Mouse (Mus musculus) kidney, embryonic 15.5 days (tissue): ENCODE data around the gene Sox13. TPM values are rescaled to one million over a fixed set of nuclear protein-coding genes. Genes with fewer than 3 reads are reported as not detected.
A peak's percentile ranks its signal among the peaks of the same experiment; 100 is the strongest.

Experiments used
- ATAC-seq: fragments of 200-750 bp; cut with Nextera tagmentation; replicated peaks from 2 replicates; pipeline ENCODE4 v1.8.0; 2017; ENCODE audit warnings: moderate TSS enrichment; ENCODE audit not compliant: low FRiP score
- H3K27ac ChIP-seq: fragments of 300-500 bp; sonication (generic); 2 replicates; pipeline ENCODE4 v1.5.1; 2015; ENCODE audit warnings: mild to moderate bottlenecking, inconsistent platforms
- H3K27me3 ChIP-seq: fragments of 300-500 bp; sonication (generic); 2 replicates; pipeline ENCODE4 v1.6.1; 2015; ENCODE audit warnings: inconsistent platforms
- H3K36me3 ChIP-seq: fragments of 300-500 bp; sonication (generic); 2 replicates; pipeline ENCODE4 v1.6.1; 2015; ENCODE audit warnings: inconsistent platforms
- H3K4me1 ChIP-seq: fragments of 300-500 bp; sonication (generic); 2 replicates; pipeline ENCODE4 v1.6.1; 2015; ENCODE audit warnings: inconsistent platforms
- H3K4me2 ChIP-seq: fragments of 300-500 bp; sonication (generic); 2 replicates; pipeline ENCODE4 v1.6.1; 2015; ENCODE audit warnings: moderate library complexity, mild to moderate bottlenecking, inconsistent platforms
- H3K4me3 ChIP-seq: fragments of 300-500 bp; sonication (generic); replicated peaks from 2 replicates; pipeline ENCODE4 v1.5.1; 2015; ENCODE audit warnings: mild to moderate bottlenecking, inconsistent platforms
- H3K9ac ChIP-seq: fragments of 300-500 bp; sonication (generic); 2 replicates; pipeline ENCODE4 v1.6.1; 2015; ENCODE audit warnings: mild to moderate bottlenecking, inconsistent platforms
- H3K9me3 ChIP-seq: fragments of 300-500 bp; sonication (generic); replicated peaks from 2 replicates; pipeline ENCODE4 v1.6.1; 2016; ENCODE audit warnings: inconsistent platforms
- WGBS: fragments of 180-500 bp; shearing (Covaris S2); methylation state at CpG from one replicate; pipeline ENCODE4 v1.1.7; 2015; ENCODE audit warnings: mixed read lengths; 5-methylcytosine and 5-hydroxymethylcytosine counted together
- polyA plus RNA-seq: library from polyadenylated mRNA; unstranded; fragments of >200 nt; fragmentation: Nextera tagmentation; extraction: Ambion mirVana; gene quantifications from 2 replicates; pipeline ENCODE4 v1.2.1, GENCODE M21; 2015

The Sox13 gene
- polyA plus RNA-seq: 15.0 and 16.2 TPM in 2 replicates

DNA sequence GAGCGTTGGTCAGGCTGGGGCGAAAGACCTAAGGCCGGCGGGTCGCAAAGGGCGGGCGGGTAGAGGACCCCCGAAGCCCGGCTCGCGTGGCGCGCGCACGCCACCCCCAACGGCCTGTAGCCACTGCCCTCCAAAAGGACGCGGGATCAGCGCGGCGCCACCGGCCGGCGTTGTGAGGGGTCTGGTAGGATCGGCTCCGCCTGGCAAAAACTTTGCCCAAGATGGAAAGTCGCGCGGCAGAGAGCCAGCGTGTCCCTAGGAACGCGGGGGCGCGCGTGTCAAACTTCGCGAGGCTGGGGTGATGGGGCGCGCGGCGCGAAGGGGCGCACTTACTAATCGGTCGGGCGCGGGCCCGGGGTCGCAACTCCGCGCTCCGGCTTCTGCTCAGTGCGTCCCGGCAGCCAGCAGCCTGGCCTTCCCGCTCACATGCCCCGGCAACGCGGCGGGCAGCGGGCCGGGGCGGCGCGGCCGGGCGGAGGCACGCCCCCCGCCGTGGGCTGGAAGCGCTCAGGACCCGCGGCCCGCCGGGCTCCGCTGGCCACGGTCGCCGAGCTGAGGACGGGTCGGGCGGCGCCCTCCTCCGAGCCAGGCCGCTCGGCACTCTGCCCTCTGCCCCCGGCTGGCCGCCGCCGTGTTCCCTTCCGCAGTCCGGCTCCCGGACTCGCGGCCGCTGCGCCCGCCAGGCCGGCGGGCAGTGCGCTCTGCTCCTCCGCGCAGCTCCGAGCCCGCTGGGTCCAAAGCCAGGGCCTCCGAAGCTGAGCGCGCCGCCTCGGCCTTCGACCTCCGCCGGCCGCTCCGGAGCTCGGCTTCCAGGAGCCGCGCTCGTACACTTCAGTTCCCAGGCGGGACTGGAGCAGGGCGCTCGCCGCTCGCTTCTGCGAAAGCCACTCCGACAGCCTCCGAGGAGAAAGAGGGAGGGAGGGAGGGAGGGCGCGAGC, at the start of gene Sox13:
Sox13 (minus strand) TSS at position 835 of the 938 bp plus-strand sequence.
- Histone ChIP-seq H3K4me1 (peaks cover 42% of the 10 kb centered on the region), H3K4me3 (peak within 1 kb of the TSS; percentile 92), H3K9me3 (no peaks in the 10 kb centered on the region), H3K9ac (peak within 1 kb of the TSS; percentile 89), H3K27me3 (no peaks in the 10 kb centered on the region), H3K27ac (peak within 1 kb of the TSS; percentile 98), H3K4me2 (peak within 1 kb of the TSS; percentile 94), H3K36me3 (no peaks in the 10 kb centered on the region)
- WGBS: under 1% methylated on average over 118 of the region's 128 CpGs
- peak; percentile 81 for ATAC-seq

DNA sequence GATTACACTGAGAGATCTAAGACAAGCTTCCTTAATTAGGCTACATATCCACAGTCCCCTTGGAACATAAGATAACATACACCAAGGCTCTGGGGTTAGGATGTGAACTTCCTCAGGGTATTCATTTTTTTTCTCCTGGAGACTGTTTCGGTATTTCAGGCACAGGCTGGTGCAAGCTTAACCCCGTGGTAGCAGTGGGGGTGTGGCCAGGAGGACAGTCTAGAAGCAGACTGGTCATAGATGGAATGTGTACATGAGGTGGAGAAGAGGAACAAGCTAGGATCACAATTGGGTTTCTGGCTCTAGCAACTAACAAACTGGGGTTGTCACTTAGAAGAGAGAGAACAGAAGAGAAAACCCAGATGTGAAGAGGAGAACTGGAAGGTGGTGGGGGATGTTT, 47.4 kb upstream of the Sox13 start:
- peaks cover 39% of the 10 kb centered on the region for H3K4me1 ChIP-seq
- no peak overlapping the region for H3K9ac ChIP-seq
- no peaks in the 10 kb centered on the region for H3K9me3 ChIP-seq
- H3K27ac ChIP-seq: peak overlapping the region; percentile 87
- H3K4me2 ChIP-seq: no peak overlapping the region
- no peak for ATAC-seq
- whole genome bisulfite sequencing: 21% methylated on average over 2 of the region's 2 CpGs
- no peaks in the 10 kb centered on the region for H3K36me3 ChIP-seq
- no peaks in the 10 kb centered on the region for H3K27me3 ChIP-seq
- H3K4me3 ChIP-seq: no peak overlapping the region

DNA sequence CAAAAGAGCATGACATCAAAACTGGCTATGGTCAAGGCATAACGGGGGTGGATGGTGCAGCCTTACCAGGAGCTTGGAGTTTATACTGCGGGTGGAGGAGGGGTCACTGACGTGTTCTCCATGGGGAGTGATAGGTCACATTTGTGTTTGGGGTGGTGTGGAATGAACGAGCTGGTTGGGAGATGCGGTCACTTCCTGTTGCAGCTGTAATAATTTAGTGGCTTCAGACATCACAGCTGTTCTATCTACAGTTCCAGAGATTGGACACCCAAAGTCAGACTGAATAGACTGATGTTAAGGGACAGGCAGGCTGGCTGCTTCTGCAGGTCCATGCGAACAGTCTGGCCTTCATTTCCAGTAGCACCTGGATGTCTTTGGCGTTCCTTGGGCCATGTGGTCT, 46.9 kb upstream of the Sox13 start:
- no peaks in the 10 kb centered on the region for H3K27me3 ChIP-seq
- WGBS: 35% methylated on average over 7 of the region's 7 CpGs
- H3K36me3 ChIP-seq: no peaks in the 10 kb centered on the region
- no peak overlapping the region for H3K4me2 ChIP-seq
- peaks cover 39% of the 10 kb centered on the region for H3K4me1 ChIP-seq
- peak overlapping the region; percentile 87 for H3K27ac ChIP-seq
- peak; percentile 68 for ATAC-seq
- H3K4me3 ChIP-seq: no peak overlapping the region
- no peak overlapping the region for H3K9ac ChIP-seq
- no peaks in the 10 kb centered on the region for H3K9me3 ChIP-seq

DNA sequence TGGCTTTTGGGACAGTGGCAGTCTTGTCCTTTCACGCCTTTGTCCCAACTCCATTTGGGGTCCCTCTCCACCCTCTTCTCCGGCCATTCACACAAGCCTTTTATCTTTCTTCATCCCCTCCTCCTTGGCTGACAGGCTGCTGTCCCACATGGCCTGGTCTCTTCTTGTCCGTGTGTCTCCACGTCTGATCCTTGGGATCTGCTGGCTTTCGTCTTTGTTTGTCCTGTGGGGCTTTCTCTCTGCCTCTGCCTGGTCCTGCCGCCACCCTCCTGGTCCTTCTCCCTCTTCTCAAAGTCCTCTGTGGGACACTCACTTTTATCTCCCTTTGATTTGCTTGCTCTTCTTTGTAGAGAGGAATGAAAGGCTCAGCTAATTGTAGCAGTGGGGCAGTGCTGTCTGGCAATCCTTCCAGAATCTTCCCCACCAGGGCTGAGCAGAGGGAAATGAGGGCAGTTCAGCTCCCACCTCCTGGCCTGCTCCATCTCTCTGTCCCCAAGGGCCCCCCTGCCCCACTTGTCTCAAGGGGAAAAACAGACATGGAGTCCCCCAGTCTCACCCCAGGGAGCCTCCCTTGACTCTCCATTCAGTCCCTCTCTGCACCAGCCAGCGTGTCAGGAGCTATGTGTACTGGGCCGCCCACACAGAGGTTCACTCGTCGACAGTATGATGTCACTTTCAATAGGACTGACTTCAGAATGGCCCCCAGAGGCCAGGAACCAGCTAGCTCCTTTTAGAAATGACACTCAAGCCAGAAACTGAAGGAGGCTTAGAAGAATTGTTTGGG, 46.3 kb upstream of the Sox13 start:
- no peak overlapping the region for H3K4me3 ChIP-seq
- peaks cover 39% of the 10 kb centered on the region for H3K4me1 ChIP-seq
- WGBS: 50% methylated on average over 10 of the region's 10 CpGs
- no peaks in the 10 kb centered on the region for H3K27me3 ChIP-seq
- H3K36me3 ChIP-seq: no peaks in the 10 kb centered on the region
- peak; percentile 43; the same call in 1 of the 2 replicates for ATAC-seq
- H3K4me2 ChIP-seq: 0 out of 2 replicates have a peak overlapping the region, but pooled peaks have one; percentile 0
- H3K9ac ChIP-seq: no peak overlapping the region
- peak overlapping the region; percentile 87 for H3K27ac ChIP-seq
- H3K9me3 ChIP-seq: no peaks in the 10 kb centered on the region

DNA sequence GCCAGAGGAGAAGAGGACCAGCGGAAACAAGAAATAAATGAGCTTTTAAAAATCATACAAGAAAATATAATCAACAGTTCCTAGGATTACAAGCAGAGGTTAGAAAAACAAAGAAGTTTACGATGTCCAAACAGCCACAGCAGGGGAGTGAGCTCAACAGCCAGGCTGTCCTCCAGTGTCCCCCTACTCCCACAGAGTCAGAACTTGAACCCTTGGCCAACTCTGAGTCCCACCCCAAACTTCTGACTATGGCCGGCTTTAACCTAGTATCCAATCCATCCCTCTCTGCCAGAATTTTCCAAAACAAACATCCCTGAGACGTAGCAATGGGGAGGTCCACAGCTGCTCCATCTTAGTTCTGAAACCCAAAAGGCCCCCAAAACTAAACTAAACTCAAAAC, 45.0 kb upstream of the Sox13 start:
- Histone ChIP-seq H3K9ac (no peak overlapping the region), H3K27ac (peak overlapping the region; percentile 87), H3K4me2 (no peak overlapping the region), H3K9me3 (no peaks in the 10 kb centered on the region), H3K4me3 (no peak overlapping the region), H3K27me3 (no peaks in the 10 kb centered on the region), H3K36me3 (no peaks in the 10 kb centered on the region), H3K4me1 (peaks cover 44% of the 10 kb centered on the region)
- WGBS: 30% methylated on average over 4 of the region's 4 CpGs
- peak; percentile 52 for ATAC-seq

DNA sequence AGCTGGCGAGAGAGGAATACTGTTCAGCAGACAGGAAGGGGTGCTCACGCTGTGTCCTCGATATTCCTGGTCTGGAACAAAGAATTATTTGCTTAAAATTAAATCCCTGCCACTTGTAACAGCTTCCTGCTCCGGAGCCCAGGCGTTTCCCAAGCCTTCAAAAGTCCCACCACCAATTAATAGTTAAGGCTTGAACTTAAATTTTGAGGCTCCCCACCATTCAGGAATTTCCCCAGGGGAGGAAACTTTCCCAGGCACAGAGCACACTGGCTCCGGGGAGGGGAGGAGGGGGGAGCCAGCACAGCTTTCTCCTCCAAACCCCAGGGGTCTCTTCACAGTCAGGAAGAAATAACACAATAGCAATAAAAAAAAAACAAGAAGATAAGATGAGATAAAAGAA, 44.6 kb upstream of the Sox13 start:
- Histone ChIP-seq H3K27ac (peak overlapping the region; percentile 83), H3K27me3 (no peaks in the 10 kb centered on the region), H3K4me3 (no peak overlapping the region), H3K9me3 (no peaks in the 10 kb centered on the region), H3K4me1 (peaks cover 44% of the 10 kb centered on the region), H3K36me3 (no peaks in the 10 kb centered on the region), H3K4me2 (no peak overlapping the region), H3K9ac (no peak overlapping the region)
- 19% methylated on average over 6 of the region's 6 CpGs for WGBS
- peak; percentile 35; the same call in 1 of the 2 replicates for ATAC-seq

DNA sequence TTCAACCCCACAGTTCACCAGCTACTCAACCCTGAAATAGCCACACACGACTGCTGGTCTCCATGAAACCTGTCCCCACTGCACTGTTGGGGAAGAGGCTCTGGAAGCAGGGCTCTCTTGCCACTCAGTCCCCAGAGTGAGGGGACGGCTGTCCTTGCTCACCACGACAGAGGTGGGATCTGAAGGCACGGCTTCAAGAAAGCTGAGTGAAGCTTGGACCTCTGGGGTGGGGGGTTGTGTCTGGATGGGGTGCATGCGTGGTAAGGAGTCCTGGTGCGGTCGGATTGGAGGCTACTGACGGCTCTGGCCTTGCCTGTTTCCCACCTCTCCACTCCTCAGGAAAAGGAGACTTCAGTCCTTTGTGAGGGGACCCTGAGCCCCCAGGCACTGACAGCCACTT, 43.7 kb upstream of the Sox13 start:
- Histone ChIP-seq H3K9me3 (no peaks in the 10 kb centered on the region), H3K36me3 (no peaks in the 10 kb centered on the region), H3K4me1 (peaks cover 44% of the 10 kb centered on the region), H3K9ac (no peak overlapping the region), H3K4me2 (no peak overlapping the region), H3K27me3 (no peaks in the 10 kb centered on the region), H3K4me3 (no peak overlapping the region), H3K27ac (peak overlapping the region; percentile 83)
- WGBS: 65% methylated on average over 8 of the region's 8 CpGs
- no peak for ATAC-seq

DNA sequence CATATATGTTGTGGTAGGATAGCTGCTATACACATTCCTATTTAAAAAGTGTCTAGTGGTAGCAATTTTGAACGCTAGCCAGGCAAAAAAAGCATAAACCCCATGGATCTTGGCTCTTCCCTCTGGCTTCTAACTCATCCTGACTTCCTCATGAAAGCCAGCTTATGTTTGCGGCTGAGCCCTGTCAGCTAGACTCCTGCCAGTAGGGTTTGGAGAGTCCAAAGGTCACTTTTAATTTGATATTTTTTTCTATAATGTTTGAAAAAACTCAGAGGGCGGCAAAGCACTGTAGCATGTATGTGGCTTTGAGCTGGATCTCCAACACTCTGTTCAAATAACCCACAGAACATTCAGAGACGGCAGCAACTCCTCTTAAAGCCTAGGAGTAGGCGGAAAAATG, 39.0 kb upstream of the Sox13 start:
- Histone ChIP-seq H3K4me2 (no peak overlapping the region), H3K9ac (no peak overlapping the region), H3K27ac (no peak overlapping the region), H3K4me3 (no peak overlapping the region), H3K9me3 (no peaks in the 10 kb centered on the region), H3K27me3 (no peaks in the 10 kb centered on the region), H3K36me3 (no peaks in the 10 kb centered on the region), H3K4me1 (peaks cover 15% of the 10 kb centered on the region)
- 81% methylated on average over 5 of the region's 5 CpGs for WGBS
- no peak for ATAC-seq

DNA sequence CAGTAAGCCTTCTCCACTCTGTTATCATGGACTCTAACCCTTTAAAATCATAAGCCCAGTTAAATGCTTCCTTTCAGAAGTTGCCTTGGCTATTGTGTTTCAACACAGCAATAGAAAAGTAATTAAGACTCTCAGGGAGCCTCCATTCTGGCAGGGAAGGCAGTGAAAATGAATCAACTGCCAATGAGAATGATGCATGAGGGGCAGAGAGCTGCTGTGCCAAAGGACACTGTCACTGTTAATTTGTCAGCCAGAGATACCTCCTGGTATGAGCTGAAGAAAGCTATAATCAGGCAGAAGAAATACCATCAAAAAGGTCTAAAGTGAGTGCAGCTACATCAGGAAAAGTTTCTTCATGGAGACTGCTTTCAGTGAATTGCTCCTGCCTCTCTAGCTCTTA, 36.8 kb upstream of the Sox13 start:
- Histone ChIP-seq H3K4me2 (no peak overlapping the region), H3K9ac (no peak overlapping the region), H3K9me3 (no peaks in the 10 kb centered on the region), H3K4me1 (peaks cover 5% of the 10 kb centered on the region; the same call in 1 of the 2 replicates), H3K4me3 (no peak overlapping the region), H3K27me3 (no peaks in the 10 kb centered on the region), H3K27ac (no peak overlapping the region), H3K36me3 (no peaks in the 10 kb centered on the region)
- ATAC-seq: no peak

DNA sequence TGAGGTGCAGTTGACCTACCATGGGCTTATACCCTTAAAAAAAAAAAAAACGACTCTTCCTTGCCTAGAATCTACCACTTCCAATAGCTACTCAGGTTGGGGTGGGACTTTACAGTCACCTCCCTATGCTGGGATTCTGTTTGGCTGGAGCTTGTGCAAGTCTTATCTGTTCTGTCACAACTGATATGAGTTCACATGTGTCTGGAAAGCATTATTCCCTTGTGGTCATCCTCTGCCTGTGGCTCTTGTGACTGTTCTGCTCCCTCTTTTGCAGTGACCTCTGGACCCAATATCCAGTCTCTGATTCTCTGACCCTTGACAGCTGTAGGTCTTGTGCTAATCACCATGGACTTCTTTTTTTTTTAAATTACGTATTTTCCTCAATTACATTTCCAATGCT, 31.9 kb upstream of the Sox13 start:
- 66% methylated on average over 2 of the region's 2 CpGs for WGBS
- Histone ChIP-seq H3K27me3 (no peaks in the 10 kb centered on the region), H3K4me1 (peaks cover 18% of the 10 kb centered on the region), H3K9ac (no peak overlapping the region), H3K4me3 (no peak overlapping the region), H3K4me2 (no peak overlapping the region), H3K27ac (no peak overlapping the region), H3K9me3 (no peaks in the 10 kb centered on the region), H3K36me3 (no peaks in the 10 kb centered on the region)
- ATAC-seq: no peak

DNA sequence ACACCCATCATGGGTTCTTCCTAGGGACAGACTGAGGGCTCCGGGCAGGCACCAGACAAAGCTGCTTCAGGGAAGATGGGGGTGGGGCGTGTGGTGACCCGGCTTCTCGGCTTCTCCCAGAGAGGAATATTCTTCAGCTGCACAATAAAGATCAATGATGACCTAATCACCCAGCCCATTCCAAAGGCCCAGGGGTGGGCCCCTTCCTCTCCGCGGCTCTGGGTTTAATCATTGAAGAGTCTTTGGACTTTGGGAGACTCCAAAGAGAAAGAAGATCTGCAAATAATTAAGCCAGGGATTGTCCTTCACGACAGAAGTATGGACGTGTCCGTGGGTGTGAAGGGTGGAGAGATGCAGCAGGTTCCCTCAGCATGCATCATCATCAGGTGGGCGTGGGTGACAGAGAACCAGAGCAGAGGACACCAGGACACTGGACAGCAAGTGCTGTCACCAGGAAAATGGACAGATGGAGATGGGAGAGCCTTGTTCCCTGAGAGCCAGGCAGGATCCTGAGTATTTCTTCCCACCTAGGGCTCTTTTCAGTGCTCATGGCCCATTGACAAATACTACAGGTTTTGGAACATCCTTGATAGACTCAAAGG, 28.5 kb upstream of the Sox13 start:
- no peaks in the 10 kb centered on the region for H3K36me3 ChIP-seq
- 43% methylated on average over 10 of the region's 10 CpGs for WGBS
- ATAC-seq: 0 out of 2 replicates have a peak, but pooled peaks have one; percentile 47
- H3K9ac ChIP-seq: no peak overlapping the region
- peak overlapping the region; percentile 77 for H3K27ac ChIP-seq
- H3K9me3 ChIP-seq: no peaks in the 10 kb centered on the region
- H3K4me1 ChIP-seq: peaks cover 29% of the 10 kb centered on the region
- no peaks in the 10 kb centered on the region for H3K27me3 ChIP-seq
- H3K4me2 ChIP-seq: no peak overlapping the region
- no peak overlapping the region for H3K4me3 ChIP-seq
